Mouse (Mus musculus) heart, embryonic 11.5 days (tissue): ENCODE results near the gene Emx2. TPM values are rescaled to one million over a fixed set of nuclear protein-coding genes. Genes with fewer than 3 reads are reported as not detected.

Experiments
- ATAC-seq: fragments of 200-750 bp; cut with Nextera tagmentation; replicated peaks from 2 replicates; pipeline ENCODE4 v1.8.0; 2017; ENCODE audit warnings: moderate library complexity; ENCODE audit not compliant: insufficient number of reproducible peaks, low FRiP score, low TSS enrichment
- H3K27ac ChIP-seq: fragments of 300-500 bp; sonication (generic); 2 replicates; pipeline ENCODE4 v1.5.1; 2014; ENCODE audit warnings: mild to moderate bottlenecking, low read depth, low read length
- H3K27me3 ChIP-seq: fragments of 300-500 bp; sonication (generic); 2 replicates; pipeline ENCODE4 v1.6.1; 2014; ENCODE audit warnings: mild to moderate bottlenecking, low read length, mixed read lengths; ENCODE audit not compliant: control insufficient read depth, insufficient read depth
- H3K36me3 ChIP-seq: fragments of 300-500 bp; sonication (generic); 2 replicates; pipeline ENCODE4 v1.6.1; 2014; ENCODE audit warnings: mild to moderate bottlenecking, low read length, moderate library complexity, mixed read lengths; ENCODE audit not compliant: control insufficient read depth, insufficient read depth
- H3K4me1 ChIP-seq: fragments of 300-500 bp; sonication (generic); 2 replicates; pipeline ENCODE4 v1.6.1; 2014; ENCODE audit warnings: low read length; ENCODE audit not compliant: control insufficient read depth, insufficient read depth
- H3K4me2 ChIP-seq: fragments of 300-500 bp; sonication (generic); 2 replicates; pipeline ENCODE4 v1.6.1; 2014; ENCODE audit warnings: mild to moderate bottlenecking, moderate library complexity
- H3K4me3 ChIP-seq: fragments of 300-500 bp; sonication (generic); 2 replicates; pipeline ENCODE4 v1.5.1; 2014; ENCODE audit warnings: low read depth, low read length
- H3K9ac ChIP-seq: fragments of 300-500 bp; sonication (generic); 2 replicates; pipeline ENCODE4 v1.6.1; 2014; ENCODE audit warnings: mild to moderate bottlenecking, low read depth, low read length, moderate library complexity
- H3K9me3 ChIP-seq: fragments of 300-500 bp; sonication (generic); replicated peaks from 2 replicates; pipeline ENCODE4 v1.6.1; 2016; ENCODE audit warnings: low read length; ENCODE audit not compliant: control insufficient read depth
- WGBS: fragments of 180-500 bp; shearing (Covaris S2); extraction: QIAGEN DNeasy Blood & Tissue Kit; methylation state at CpG from one replicate; pipeline ENCODE4 v1.1.7; 2014; ENCODE audit not compliant: insufficient replicate concordance; 5-methylcytosine and 5-hydroxymethylcytosine counted together
- polyA plus RNA-seq: library from polyadenylated mRNA; unstranded; fragments of >200 nt; fragmentation: Nextera tagmentation; extraction: Ambion mirVana; gene quantifications from 2 replicates; pipeline ENCODE4 v1.2.1, GENCODE M21; 2014

Gene Emx2
- polyA plus RNA-seq, 1 experiment from 2014 or later = 0.19 TPM

GRCm38 (mm10) chr19:59459158-59459781, 1.1 kb downstream of the Emx2 start:
- Histone ChIP-seq H3K4me1 (peaks cover 8% of the 10 kb centered on the region; the same call in 1 of the 2 replicates), H3K4me2 (peak overlapping the region; percentile 59), H3K27ac (no peak overlapping the region), H3K36me3 (no peaks in the 10 kb centered on the region), H3K4me3 (peak overlapping the region; percentile 38), H3K27me3 (peaks cover 97% of the 10 kb centered on the region), H3K9me3 (no peaks in the 10 kb centered on the region), H3K9ac (no peak overlapping the region)
- WGBS = under 1% methylated on average over 74 of the region's 75 CpGs
- ATAC-seq = 0 out of 2 replicates have a peak, but pooled peaks have one; percentile 29

GRCm38 (mm10) chr19:59459811-59460241, 1.7 kb downstream of the Emx2 start:
- no peaks in the 10 kb centered on the region for H3K36me3 ChIP-seq
- WGBS = 2% methylated on average over 19 of the region's 19 CpGs
- no peaks in the 10 kb centered on the region for H3K9me3 ChIP-seq
- peaks cover 97% of the 10 kb centered on the region for H3K27me3 ChIP-seq
- H3K4me2 ChIP-seq = peak overlapping the region; percentile 59; the same call in 1 of the 2 replicates
- H3K27ac ChIP-seq = no peak overlapping the region
- peak overlapping the region; percentile 38; the same call in 1 of the 2 replicates for H3K4me3 ChIP-seq
- peaks cover 8% of the 10 kb centered on the region; the same call in 1 of the 2 replicates for H3K4me1 ChIP-seq
- no peak overlapping the region for H3K9ac ChIP-seq
- ATAC-seq = no peak

- ATAC-seq = no peak
- Histone ChIP-seq H3K9me3 (no peaks in the 10 kb centered on the region), H3K9ac (no peak overlapping the region), H3K27ac (no peak overlapping the region), H3K36me3 (no peaks in the 10 kb centered on the region), H3K27me3 (peaks cover 97% of the 10 kb centered on the region), H3K4me1 (peaks cover 8% of the 10 kb centered on the region; the same call in 1 of the 2 replicates), H3K4me3 (no peak overlapping the region), H3K4me2 (no peak overlapping the region)
- 2% methylated on average over 34 of the region's 34 CpGs for WGBS
Observed at GRCm38 (mm10) chr19:59460328-59461115, 2.4 kb downstream of the Emx2 start.

- no peak for ATAC-seq
- H3K27ac ChIP-seq = no peak overlapping the region
Observed at GRCm38 (mm10) chr19:59461481-59462421, 3.6 kb downstream of the Emx2 start.

GRCm38 (mm10) chr19:59462459-59463292, 4.5 kb downstream of the Emx2 start:
- ATAC-seq = no peak
- Histone ChIP-seq H3K36me3 (no peaks in the 10 kb centered on the region), H3K27ac (no peak overlapping the region), H3K4me2 (no peak overlapping the region), H3K4me1 (peaks cover 8% of the 10 kb centered on the region; the same call in 1 of the 2 replicates), H3K4me3 (no peak overlapping the region), H3K9me3 (no peaks in the 10 kb centered on the region), H3K27me3 (peaks cover 95% of the 10 kb centered on the region), H3K9ac (no peak overlapping the region)
- WGBS = 7% methylated on average over 19 of the region's 19 CpGs

More at GRCm38 (mm10) chr19:59461481-59462421, 3.6 kb downstream of the Emx2 start:
- 1% methylated on average over 36 of the region's 36 CpGs for WGBS
- Histone ChIP-seq H3K9me3 (no peaks in the 10 kb centered on the region), H3K4me3 (no peak overlapping the region), H3K4me2 (no peak overlapping the region), H3K36me3 (no peaks in the 10 kb centered on the region), H3K9ac (no peak overlapping the region), H3K27me3 (peaks cover 96% of the 10 kb centered on the region), H3K4me1 (peaks cover 8% of the 10 kb centered on the region; the same call in 1 of the 2 replicates)

DNA sequence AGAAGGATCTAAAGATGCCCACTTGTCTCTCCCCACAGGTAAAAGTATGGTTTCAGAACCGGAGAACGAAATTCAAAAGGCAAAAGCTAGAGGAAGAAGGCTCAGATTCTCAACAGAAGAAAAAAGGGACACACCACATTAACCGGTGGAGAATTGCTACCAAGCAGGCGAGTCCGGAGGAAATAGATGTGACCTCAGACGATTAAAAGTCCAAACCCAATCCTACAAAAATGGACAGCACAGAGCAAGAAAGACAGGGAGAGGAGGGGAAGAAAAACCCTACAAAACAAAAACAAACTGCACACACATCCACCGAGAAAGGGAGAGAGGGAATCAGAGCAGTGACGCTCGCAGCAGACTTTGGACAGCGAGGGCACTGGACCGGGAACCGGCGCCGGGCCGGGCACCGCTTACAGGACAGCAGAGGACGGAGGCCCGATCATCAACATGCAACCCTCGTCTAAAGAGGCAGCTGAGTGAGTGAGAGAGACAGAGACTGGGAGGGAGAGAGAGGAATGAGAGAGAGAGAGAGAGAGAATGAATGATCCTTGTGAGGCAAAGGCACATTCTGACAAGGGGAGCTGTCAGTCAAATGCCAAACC, 5.8 kb downstream of the Emx2 start:
- Histone ChIP-seq H3K4me3 (no peak overlapping the region), H3K36me3 (no peaks in the 10 kb centered on the region), H3K9ac (no peak overlapping the region), H3K4me2 (no peak overlapping the region), H3K4me1 (peaks cover 3% of the 10 kb centered on the region; the same call in 1 of the 2 replicates), H3K9me3 (no peaks in the 10 kb centered on the region), H3K27me3 (peaks cover 95% of the 10 kb centered on the region), H3K27ac (no peak overlapping the region)
- 5% methylated on average over 19 of the region's 19 CpGs for WGBS
- ATAC-seq = no peak

GRCm38 (mm10) chr19:59465281-59465680, 7.1 kb downstream of the Emx2 start:
- whole genome bisulfite sequencing = 8% methylated on average over 2 of the region's 2 CpGs

More at GRCm38 (mm10) chr19:59465281-59465680, 7.1 kb downstream of the Emx2 start:
- Histone ChIP-seq H3K4me2 (no peak overlapping the region), H3K9me3 (no peaks in the 10 kb centered on the region), H3K36me3 (no peaks in the 10 kb centered on the region), H3K4me3 (no peak overlapping the region), H3K9ac (no peak overlapping the region), H3K4me1 (peaks cover 3% of the 10 kb centered on the region; the same call in 1 of the 2 replicates), H3K27me3 (peaks cover 96% of the 10 kb centered on the region), H3K27ac (no peak overlapping the region)
- no peak for ATAC-seq
